Mouse (Mus musculus) lung, postnatal 0 days (tissue): ENCODE results near the gene Scnn1g.

Source experiments
- CTCF ChIP-seq: IDR thresholded peaks from 2 replicates; pipeline ENCODE4 v1.5.1; 2016; ENCODE audit warnings: antibody characterized with exemption, mild to moderate bottlenecking
- EP300 ChIP-seq: IDR thresholded peaks from 2 replicates; pipeline ENCODE4 v1.6.1; 2016; ENCODE audit warnings: antibody characterized with exemption, mild to moderate bottlenecking, control low read depth

DNA sequence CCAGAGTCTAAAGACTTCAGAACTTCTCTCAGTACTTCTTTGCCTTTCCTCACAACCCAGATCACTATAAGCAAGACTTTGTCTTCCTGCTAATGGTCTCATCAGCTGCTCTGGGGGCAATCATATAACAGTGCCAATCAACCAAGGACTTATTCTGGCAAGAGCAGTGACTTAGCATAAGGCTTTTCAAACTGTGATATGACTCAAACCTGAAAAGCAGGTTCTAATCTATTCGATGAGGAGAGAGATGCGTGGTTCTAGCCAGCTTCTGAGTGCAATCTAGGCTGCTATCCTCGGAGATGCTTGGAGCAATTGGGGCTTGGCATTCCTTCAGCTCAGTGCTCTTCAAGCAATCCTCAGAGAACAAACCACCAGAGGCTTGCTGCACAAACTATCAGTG lies 44.7 kb downstream of the Scnn1g start:
- TF ChIP-seq CTCF (no peak), EP300 (peak; percentile 36)
